Mouse (Mus musculus) hindbrain, embryonic 16.5 days (tissue): ENCODE measurements around the gene Kcnd3. TPM values are rescaled to one million over a fixed set of nuclear protein-coding genes. Genes with fewer than 3 reads are reported as not detected.
A peak's percentile ranks its signal among the peaks of the same experiment; 100 is the strongest.

Experiments used
- ATAC-seq: fragments of 200-750 bp; cut with Nextera tagmentation; 2 replicates; pipeline ENCODE4 v1.8.0; 2017; ENCODE audit warnings: moderate TSS enrichment, moderate library complexity
- H3K27ac ChIP-seq: fragments of 300-500 bp; sonication (generic); 2 replicates; pipeline ENCODE4 v1.5.1; 2014; ENCODE audit warnings: low read depth, mild to moderate bottlenecking, control low read depth, low read length, moderate library complexity
- H3K27me3 ChIP-seq: fragments of 300-500 bp; sonication (generic); replicated peaks from 2 replicates; pipeline ENCODE4 v1.6.1; 2014; ENCODE audit warnings: low read length; ENCODE audit not compliant: control insufficient read depth, insufficient read depth
- H3K36me3 ChIP-seq: fragments of 300-500 bp; sonication (generic); 2 replicates; pipeline ENCODE4 v1.6.1; 2014; ENCODE audit warnings: mild to moderate bottlenecking, low read length, moderate library complexity, mixed read lengths; ENCODE audit not compliant: control insufficient read depth, insufficient read depth
- H3K4me1 ChIP-seq: fragments of 300-500 bp; sonication (generic); 2 replicates; pipeline ENCODE4 v1.6.1; 2014; ENCODE audit warnings: low read depth, low read length; ENCODE audit not compliant: control insufficient read depth, insufficient read depth
- H3K4me2 ChIP-seq: fragments of 300-500 bp; sonication (generic); 2 replicates; pipeline ENCODE4 v1.6.1; 2014; ENCODE audit warnings: mild to moderate bottlenecking, low read length, control low read depth, moderate library complexity
- H3K4me3 ChIP-seq: fragments of 300-500 bp; sonication (generic); 2 replicates; pipeline ENCODE4 v1.5.1; 2014; ENCODE audit warnings: mild to moderate bottlenecking, low read length, control low read depth, moderate library complexity
- H3K9ac ChIP-seq: fragments of 300-500 bp; sonication (generic); 2 replicates; pipeline ENCODE4 v1.6.1; 2014; ENCODE audit warnings: low read depth, mild to moderate bottlenecking, control low read depth, low read length, moderate library complexity
- H3K9me3 ChIP-seq: fragments of 300-500 bp; sonication (generic); 2 replicates; pipeline ENCODE4 v1.6.1; 2014; ENCODE audit warnings: mild to moderate bottlenecking, low read length, moderate library complexity; ENCODE audit not compliant: control insufficient read depth
- WGBS: fragments of 180-500 bp; shearing (Covaris S2); extraction: QIAGEN DNeasy Blood & Tissue Kit; methylation state at CpG from one replicate; pipeline ENCODE4 v1.1.7; 2014; 5-methylcytosine and 5-hydroxymethylcytosine counted together
- polyA plus RNA-seq: library from polyadenylated mRNA; unstranded; fragments of >200 nt; fragmentation: Nextera tagmentation; extraction: Ambion mirVana; gene quantifications from 2 replicates; pipeline ENCODE4 v1.2.1, GENCODE M21; 2015

Kcnd3 gene
- polyA plus RNA-seq, 1 experiment from 2014 or later: 9.1 TPM

GRCm38 (mm10) chr3:105546611-105547071 lies 94.5 kb downstream of the Kcnd3 start:
- Histone ChIP-seq H3K27ac (no peak overlapping the region), H3K4me3 (no peak overlapping the region), H3K4me1 (peaks cover 2% of the 10 kb centered on the region; the same call in 1 of the 2 replicates), H3K36me3 (no peaks in the 10 kb centered on the region), H3K9ac (no peak overlapping the region), H3K27me3 (no peaks in the 10 kb centered on the region), H3K9me3 (no peaks in the 10 kb centered on the region), H3K4me2 (no peak overlapping the region)
- ATAC-seq: no peak
- WGBS: 36% methylated on average over 13 of the region's 13 CpGs

GRCm38 (mm10) chr3:105548074-105548771 lies 96.1 kb downstream of the Kcnd3 start:
- H3K4me3 ChIP-seq: no peak overlapping the region
- no peaks in the 10 kb centered on the region for H3K36me3 ChIP-seq
- H3K4me1 ChIP-seq: peaks cover 2% of the 10 kb centered on the region; the same call in 1 of the 2 replicates
- no peak for ATAC-seq
- no peak overlapping the region for H3K4me2 ChIP-seq
- H3K9ac ChIP-seq: no peak overlapping the region
- H3K9me3 ChIP-seq: no peaks in the 10 kb centered on the region
- H3K27ac ChIP-seq: no peak overlapping the region
- WGBS: 75% methylated on average over 11 of the region's 11 CpGs
- H3K27me3 ChIP-seq: no peaks in the 10 kb centered on the region

- no peaks in the 10 kb centered on the region for H3K4me1 ChIP-seq
- no peaks in the 10 kb centered on the region for H3K27me3 ChIP-seq
- H3K4me3 ChIP-seq: no peak overlapping the region
- no peak overlapping the region for H3K27ac ChIP-seq
- H3K9me3 ChIP-seq: no peaks in the 10 kb centered on the region
- H3K36me3 ChIP-seq: no peaks in the 10 kb centered on the region
- WGBS: 23% methylated on average over 2 of the region's 2 CpGs
- no peak for ATAC-seq
- H3K9ac ChIP-seq: no peak overlapping the region
- no peak overlapping the region for H3K4me2 ChIP-seq
These were observed 107.3 kb downstream of the Kcnd3 start for GRCm38 (mm10) chr3:105559456-105559855.

- Histone ChIP-seq H3K27me3 (no peaks in the 10 kb centered on the region), H3K36me3 (no peaks in the 10 kb centered on the region), H3K4me2 (no peak overlapping the region), H3K9me3 (no peaks in the 10 kb centered on the region), H3K9ac (no peak overlapping the region), H3K4me3 (no peak overlapping the region), H3K27ac (peak overlapping the region; percentile 19; the same call in 1 of the 2 replicates), H3K4me1 (peaks cover 44% of the 10 kb centered on the region)
- no peak for ATAC-seq
- 34% methylated on average over 8 of the region's 8 CpGs for WGBS
These were observed 114.8 kb downstream of the Kcnd3 start for GRCm38 (mm10) chr3:105566973-105567372.

- WGBS: 62% methylated on average over 4 of the region's 4 CpGs
- H3K36me3 ChIP-seq: no peaks in the 10 kb centered on the region
- no peaks in the 10 kb centered on the region for H3K9me3 ChIP-seq
- peak overlapping the region; percentile 19 for H3K27ac ChIP-seq
- H3K4me3 ChIP-seq: no peak overlapping the region
- H3K4me2 ChIP-seq: no peak overlapping the region
- no peak for ATAC-seq
- H3K4me1 ChIP-seq: peaks cover 46% of the 10 kb centered on the region
- no peak overlapping the region for H3K9ac ChIP-seq
- no peaks in the 10 kb centered on the region for H3K27me3 ChIP-seq
These were observed 115.3 kb downstream of the Kcnd3 start for GRCm38 (mm10) chr3:105567472-105567871.

GRCm38 (mm10) chr3:105568403-105568802 lies 116.3 kb downstream of the Kcnd3 start:
- ATAC-seq: peak; percentile 51
- Histone ChIP-seq H3K36me3 (no peaks in the 10 kb centered on the region), H3K27me3 (no peaks in the 10 kb centered on the region), H3K4me3 (no peak overlapping the region), H3K27ac (peak overlapping the region; percentile 17; the same call in 1 of the 2 replicates), H3K4me1 (peaks cover 46% of the 10 kb centered on the region), H3K9me3 (no peaks in the 10 kb centered on the region), H3K9ac (no peak overlapping the region), H3K4me2 (no peak overlapping the region)
- 41% methylated on average over 8 of the region's 8 CpGs for WGBS

GRCm38 (mm10) chr3:105568851-105569250 lies 116.7 kb downstream of the Kcnd3 start:
- no peak overlapping the region for H3K4me3 ChIP-seq
- no peak overlapping the region for H3K9ac ChIP-seq
- H3K36me3 ChIP-seq: no peaks in the 10 kb centered on the region
- no peak overlapping the region for H3K27ac ChIP-seq
- H3K4me2 ChIP-seq: no peak overlapping the region
- peak; percentile 21; the same call in 1 of the 2 replicates for ATAC-seq
- no peaks in the 10 kb centered on the region for H3K9me3 ChIP-seq
- WGBS: 63% methylated on average over 9 of the region's 9 CpGs
- H3K27me3 ChIP-seq: no peaks in the 10 kb centered on the region
- H3K4me1 ChIP-seq: peaks cover 46% of the 10 kb centered on the region

GRCm38 (mm10) chr3:105569310-105569752 lies 117.2 kb downstream of the Kcnd3 start:
- Histone ChIP-seq H3K9me3 (no peaks in the 10 kb centered on the region), H3K27me3 (no peaks in the 10 kb centered on the region), H3K27ac (peak overlapping the region; percentile 32; the same call in 1 of the 2 replicates), H3K36me3 (no peaks in the 10 kb centered on the region), H3K4me1 (peaks cover 46% of the 10 kb centered on the region), H3K4me2 (no peak overlapping the region), H3K9ac (no peak overlapping the region), H3K4me3 (no peak overlapping the region)
- peak; percentile 26 for ATAC-seq
- 15% methylated on average over 6 of the region's 6 CpGs for WGBS

GRCm38 (mm10) chr3:105569950-105570349 lies 117.8 kb downstream of the Kcnd3 start:
- 65% methylated on average over 9 of the region's 9 CpGs for WGBS
- peaks cover 46% of the 10 kb centered on the region for H3K4me1 ChIP-seq
- no peaks in the 10 kb centered on the region for H3K9me3 ChIP-seq
- no peak overlapping the region for H3K4me3 ChIP-seq
- peak overlapping the region; percentile 17; the same call in 1 of the 2 replicates for H3K9ac ChIP-seq
- no peaks in the 10 kb centered on the region for H3K27me3 ChIP-seq
- no peaks in the 10 kb centered on the region for H3K36me3 ChIP-seq
- H3K27ac ChIP-seq: peak overlapping the region; percentile 32; the same call in 1 of the 2 replicates
- ATAC-seq: peak; percentile 18; the same call in 1 of the 2 replicates
- H3K4me2 ChIP-seq: no peak overlapping the region
